Mouse (Mus musculus): ENCODE results near the gene Gm3448.
"Not testable (repeated sequence)": the region's sequence is repeated elsewhere in the genome, so short reads cannot be mapped to it uniquely, and the experiment has no call there.

Gene Gm3448

DNA sequence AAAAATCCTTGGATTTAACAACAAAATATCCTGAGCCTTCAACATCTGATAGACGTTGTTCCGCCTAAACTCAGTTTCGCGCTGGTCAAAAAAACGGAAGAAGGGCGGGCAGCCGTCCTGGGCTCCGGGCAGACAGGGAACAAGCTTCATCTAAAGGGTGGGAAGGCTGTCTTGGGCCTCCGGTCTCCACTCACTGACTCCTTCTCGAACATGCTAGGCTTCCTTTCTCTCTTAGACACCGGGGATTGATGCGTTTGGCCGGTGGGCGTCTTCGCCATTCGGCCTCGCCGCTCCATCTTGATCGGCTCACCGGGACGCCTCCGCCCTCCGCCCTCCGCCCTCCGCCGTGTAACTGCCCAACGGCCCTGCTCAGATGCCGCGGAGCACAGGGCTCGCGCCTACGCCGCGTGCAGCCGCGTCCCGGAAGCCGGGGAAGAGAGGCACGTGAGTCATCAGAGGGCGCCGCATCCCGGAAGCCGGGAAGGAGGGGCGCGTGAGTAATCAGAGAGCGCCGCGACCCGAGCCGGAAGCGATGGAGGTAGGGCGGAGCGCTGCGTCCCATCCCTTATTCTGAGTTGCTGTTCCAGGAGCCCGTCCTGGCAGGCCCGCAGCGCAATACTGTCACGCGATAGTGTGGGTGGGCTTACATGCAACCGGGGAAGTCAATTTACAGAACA lies 62.8 kb downstream of the Gm3448 start, which contains the start of the genes 9030025P20Rik and Gm3417:
Gene 9030025P20Rik, plus strand, starts transcription at position 107 of the 677 bp plus-strand sequence.
Gene Gm3417, minus strand, starts transcription at position 429 of the 677 bp plus-strand sequence.
- in situ Hi-C loops (cut with MboI; ENCODE audit: low pct_unique_long_range_greater_than_20kb in 1 of 2, low sequenced_read_pairs in 2 of 2, unreplicated experiment in 1 of 2) = not testable (repeated sequence)

DNA sequence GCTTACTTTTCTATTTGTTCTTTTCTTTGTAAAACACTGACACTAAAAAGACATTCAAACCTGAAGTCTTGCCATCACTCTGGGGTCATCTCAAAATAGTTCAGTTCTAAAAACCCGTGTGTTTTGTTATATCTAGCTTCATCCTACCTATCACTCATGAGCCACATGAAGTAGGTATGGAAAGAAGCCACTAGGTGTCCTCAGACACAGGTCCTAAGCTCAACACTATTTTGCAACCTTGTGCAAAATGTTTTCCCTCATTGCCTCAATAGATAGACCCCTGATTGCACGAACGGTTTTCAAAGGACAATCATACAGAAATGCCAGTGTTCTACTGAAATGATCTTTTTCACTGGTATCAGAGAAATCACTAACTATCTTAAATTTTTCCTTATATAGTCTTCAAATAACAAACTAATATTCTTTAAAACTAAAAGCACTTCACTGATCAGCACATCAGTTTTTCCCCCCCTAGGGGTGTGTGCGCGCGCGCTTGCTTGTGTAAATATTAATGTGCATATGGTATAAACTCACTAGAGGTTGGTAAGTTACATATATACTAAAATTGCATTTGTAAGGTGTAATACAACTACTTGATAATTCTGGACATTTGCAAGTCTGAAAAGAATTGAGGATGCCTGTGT lies 63.5 kb downstream of the Gm3448 start:
- in situ Hi-C loops (cut with MboI; ENCODE audit: low pct_unique_long_range_greater_than_20kb in 1 of 2, low sequenced_read_pairs in 2 of 2, unreplicated experiment in 1 of 2) = not testable (repeated sequence)

DNA sequence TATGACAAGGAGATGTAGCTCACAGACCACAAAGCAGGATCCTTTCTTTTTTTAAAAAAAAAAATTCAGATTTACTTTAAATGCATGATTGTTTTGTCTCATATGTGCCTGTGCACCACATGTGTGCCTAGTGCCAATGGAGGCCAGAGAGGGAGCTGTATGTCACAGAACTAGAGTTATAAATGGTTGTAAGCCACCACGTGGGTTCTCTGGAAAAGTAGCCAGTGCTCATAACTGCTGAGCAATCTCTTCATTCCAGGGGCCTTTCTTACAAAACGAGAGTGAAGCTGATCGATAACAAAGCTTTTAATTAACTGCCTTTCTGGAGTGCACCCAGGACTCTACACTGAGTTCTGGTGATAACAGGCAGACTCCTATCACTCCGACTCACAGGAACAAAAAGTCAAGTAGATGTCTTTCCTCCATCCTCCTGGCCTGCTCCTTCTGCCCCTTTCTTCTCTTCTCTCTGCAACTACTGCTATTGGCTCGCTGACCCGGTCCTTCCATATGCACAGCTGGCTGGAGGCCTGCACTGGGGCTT lies 72.9 kb downstream of the Gm3448 start:
- in situ Hi-C loops (cut with MboI; ENCODE audit: low pct_unique_long_range_greater_than_20kb in 1 of 2, low sequenced_read_pairs in 2 of 2, unreplicated experiment in 1 of 2) = not testable (repeated sequence)

DNA sequence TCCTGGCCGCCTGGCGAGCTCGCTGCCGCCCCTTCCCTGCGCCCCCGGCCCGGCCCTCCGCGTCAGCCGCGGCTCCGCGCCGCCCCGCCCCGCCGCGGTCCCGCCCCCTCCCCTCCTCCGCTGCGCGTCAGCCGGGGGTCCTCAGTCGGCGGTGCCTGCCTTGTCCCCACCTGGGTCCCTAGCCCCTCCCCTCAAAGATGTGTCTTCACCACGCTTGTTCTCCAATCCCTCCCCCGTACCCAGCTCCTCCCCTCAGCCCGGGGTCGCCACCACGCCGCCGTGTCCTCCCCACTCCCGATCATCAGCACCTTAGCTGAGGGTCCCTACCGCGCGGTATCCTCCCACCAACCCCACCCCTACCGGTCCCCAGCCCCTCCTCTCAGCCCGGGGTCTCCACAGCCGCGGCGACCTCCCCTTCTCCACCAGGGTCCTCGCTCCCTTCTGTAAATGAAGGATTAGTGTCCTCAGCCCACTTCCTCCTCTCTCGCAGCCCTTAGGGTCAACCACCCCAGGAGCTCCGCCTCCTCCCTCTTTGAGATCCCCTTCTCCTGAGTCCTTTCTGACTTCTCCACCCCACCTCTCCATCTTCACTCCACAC lies 79.7 kb downstream of the Gm3448 start:
- in situ Hi-C loops (cut with MboI; ENCODE audit: low pct_unique_long_range_greater_than_20kb in 1 of 2, low sequenced_read_pairs in 2 of 2, unreplicated experiment in 1 of 2) = not testable (repeated sequence)

DNA sequence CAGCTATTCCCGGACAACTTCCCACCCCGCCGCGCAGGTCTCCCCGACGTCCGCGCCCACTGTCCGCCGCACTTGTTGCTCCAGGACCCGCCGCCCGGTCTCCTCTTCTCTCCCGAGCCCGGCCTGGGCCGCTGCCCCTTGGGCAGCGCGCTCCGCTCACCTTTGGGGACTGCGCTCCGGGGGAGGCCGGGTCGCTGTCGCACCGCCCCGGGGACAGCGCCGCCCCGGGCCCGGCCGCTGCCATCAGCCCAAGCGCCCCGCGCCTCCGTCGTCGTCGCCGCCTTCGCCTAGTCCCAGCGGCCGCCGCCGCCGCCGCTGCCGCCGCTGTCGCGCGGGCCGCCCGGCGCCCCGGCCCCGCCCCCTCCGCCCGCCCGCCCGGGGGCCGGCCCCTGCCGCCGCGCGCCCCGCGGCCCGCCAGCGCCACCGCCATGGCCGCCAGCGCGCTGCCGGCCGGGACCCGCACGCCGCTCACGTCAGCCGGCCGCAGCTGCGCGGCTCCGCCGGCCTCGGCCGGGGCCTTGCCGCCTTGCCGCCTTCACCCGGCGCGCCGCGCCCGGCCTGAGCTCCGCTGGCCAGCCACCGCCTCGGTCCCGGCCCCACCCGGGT lies 80.3 kb downstream of the Gm3448 start, which contains the start of gene Phf10:
Gene Phf10, minus strand, starts transcription at position 323 of the 606 bp plus-strand sequence.
- in situ Hi-C loops (cut with MboI; ENCODE audit: low pct_unique_long_range_greater_than_20kb in 1 of 2, low sequenced_read_pairs in 2 of 2, unreplicated experiment in 1 of 2) = not testable (repeated sequence)

DNA sequence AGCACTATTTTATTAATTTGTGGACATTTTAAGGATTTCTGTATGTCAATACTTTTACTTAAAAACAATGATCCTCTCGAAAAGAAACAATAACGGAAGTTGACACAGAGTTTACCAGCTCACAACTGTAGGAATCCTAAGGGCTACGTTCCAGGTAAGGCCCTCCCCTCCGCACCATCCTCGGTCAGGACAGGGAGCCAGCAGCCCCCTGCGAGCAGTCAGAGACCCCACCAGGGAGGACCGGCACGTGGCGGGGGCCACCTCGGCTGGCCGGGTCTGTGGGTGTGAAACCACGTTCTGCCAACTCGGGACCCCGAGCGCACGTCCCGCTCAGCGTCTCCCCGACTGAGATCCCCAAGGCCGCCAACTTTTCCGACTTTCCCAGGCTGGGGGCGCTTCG lies 80.8 kb downstream of the Gm3448 start:
- in situ Hi-C loops (cut with MboI; ENCODE audit: low pct_unique_long_range_greater_than_20kb in 1 of 2, low sequenced_read_pairs in 2 of 2, unreplicated experiment in 1 of 2) = no loop called here

DNA sequence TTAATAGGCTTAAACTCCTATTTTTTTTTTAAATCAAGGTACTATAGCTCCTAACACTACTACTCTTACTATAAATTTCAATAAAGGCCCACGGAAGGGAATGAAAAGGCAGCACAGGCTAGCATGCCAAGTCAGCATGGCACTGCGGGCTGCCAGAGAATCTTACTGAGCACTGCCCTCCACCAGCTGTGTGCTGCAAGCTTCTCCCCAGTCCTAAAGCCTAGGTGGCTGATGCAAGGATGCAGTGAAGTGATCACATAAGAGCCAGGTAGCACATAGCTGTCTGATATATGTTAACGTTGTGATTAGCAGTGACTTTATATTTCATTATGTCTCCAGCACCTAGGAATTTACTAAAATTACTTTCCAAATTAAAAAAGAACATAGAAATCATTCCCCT lies 81.4 kb downstream of the Gm3448 start:
- in situ Hi-C loops (cut with MboI; ENCODE audit: low pct_unique_long_range_greater_than_20kb in 1 of 2, low sequenced_read_pairs in 2 of 2, unreplicated experiment in 1 of 2) = no loop called here

DNA sequence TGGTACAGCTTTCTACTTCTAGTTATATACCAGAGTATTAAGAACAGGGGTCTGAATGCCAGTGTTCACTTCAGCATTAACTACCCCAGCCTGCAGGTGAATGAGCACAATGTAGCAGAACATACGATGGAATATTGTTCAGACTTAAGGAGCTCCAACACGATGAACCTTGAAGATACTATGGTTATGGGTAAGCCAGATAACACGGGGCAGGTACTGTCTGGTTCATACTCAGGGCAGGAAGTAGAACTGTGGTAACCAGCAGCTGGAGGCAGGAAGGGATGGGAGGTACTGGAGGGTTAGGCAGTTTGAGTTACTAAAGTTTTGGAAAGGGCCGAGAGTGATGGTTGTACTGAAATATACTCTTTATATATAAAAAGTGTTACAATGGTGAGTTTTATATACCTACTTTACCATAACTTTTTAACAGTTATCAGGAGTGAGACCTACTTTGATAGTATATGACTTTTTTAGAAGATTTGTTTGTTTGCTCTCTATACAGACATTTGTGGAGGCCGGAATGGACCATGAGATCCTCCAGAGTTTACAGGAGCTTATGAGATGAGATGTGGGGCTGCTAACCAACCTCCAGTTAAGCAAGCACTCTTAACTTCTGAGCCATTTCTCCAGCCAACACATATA lies 82.5 kb downstream of the Gm3448 start:
- in situ Hi-C loops (cut with MboI; ENCODE audit: low pct_unique_long_range_greater_than_20kb in 1 of 2, low sequenced_read_pairs in 2 of 2, unreplicated experiment in 1 of 2) = no loop called here

DNA sequence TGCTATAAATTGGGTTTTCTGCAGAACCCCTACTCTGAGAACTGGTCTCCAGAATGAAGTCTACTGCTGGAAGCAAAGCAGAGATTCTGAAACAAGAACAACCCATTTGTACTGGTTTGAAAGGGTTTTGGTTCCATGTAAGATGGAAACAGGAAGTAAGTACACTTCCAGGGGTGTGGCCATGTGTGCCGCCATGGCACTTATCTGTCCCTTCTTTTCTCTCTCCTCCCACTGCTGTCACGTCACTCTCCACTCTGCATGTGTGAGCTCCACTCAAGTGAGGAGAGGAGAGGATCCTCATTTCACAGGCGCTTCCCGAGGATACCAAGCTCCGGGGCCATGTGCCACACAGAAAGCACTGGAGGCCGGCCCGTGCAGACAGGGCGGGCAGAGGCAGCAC lies 87.9 kb downstream of the Gm3448 start:
- in situ Hi-C loops (cut with MboI; ENCODE audit: low pct_unique_long_range_greater_than_20kb in 1 of 2, low sequenced_read_pairs in 2 of 2, unreplicated experiment in 1 of 2) = no loop called here

DNA sequence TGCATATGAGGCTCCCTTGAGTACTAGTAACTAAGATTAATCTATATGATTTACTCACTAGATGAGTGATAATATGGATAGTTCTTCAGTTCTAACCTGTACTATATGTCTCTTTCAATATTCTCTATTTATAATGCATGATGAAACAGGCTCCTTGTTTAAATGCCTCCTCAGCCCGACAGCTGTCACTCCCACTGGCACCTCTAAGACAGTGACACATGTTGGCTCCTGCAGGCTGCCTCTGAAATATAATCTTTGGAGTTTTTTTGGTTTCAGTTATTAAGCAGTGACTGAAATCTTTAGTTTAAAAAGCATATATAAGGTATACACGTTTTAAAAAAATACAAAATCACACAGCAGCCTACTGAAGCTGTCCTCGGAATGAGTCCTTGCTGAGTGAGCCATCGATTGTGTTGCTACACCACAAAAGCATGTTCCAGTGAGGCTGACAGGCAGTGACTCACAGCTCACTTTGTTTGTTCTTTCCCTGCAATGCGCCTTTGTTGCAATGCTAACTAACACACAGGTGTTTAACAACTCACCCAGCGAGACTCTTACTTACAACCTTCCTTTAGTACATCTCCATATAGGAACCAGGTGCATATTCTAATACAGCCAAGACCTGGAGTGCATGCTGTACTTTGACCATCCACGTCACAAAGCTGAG lies 92.0 kb downstream of the Gm3448 start:
- in situ Hi-C loops (cut with MboI; ENCODE audit: low pct_unique_long_range_greater_than_20kb in 1 of 2, low sequenced_read_pairs in 2 of 2, unreplicated experiment in 1 of 2) = no loop called here
